Mouse (Mus musculus) testis, adult 2 months (tissue): ENCODE data around the gene Msh6. TPM values are rescaled to one million over a fixed set of nuclear protein-coding genes. Genes with fewer than 3 reads are reported as not detected.
A peak's percentile ranks its signal among the peaks of the same experiment; 100 is the strongest.
"Not testable (repeated sequence)": the region's sequence is repeated elsewhere in the genome, so short reads cannot be mapped to it uniquely, and the experiment has no call there.

Experiments
- H3K27ac ChIP-seq: fragments of 200-500 bp; 2 replicates; pipeline ENCODE4 v1.5.1; 2012; ENCODE audit warnings: low read depth, low read length; ENCODE audit not compliant: control insufficient read depth, insufficient read depth
- H3K27me3 ChIP-seq: fragments of 200-500 bp; 2 replicates; pipeline ENCODE4 v1.6.1; 2012; ENCODE audit warnings: mild to moderate bottlenecking, low read length, moderate library complexity; ENCODE audit not compliant: control insufficient read depth, insufficient read depth
- H3K36me3 ChIP-seq: fragments of 200-500 bp; 2 replicates; pipeline ENCODE4 v1.6.1; 2012; ENCODE audit warnings: mild to moderate bottlenecking, low read length; ENCODE audit not compliant: control insufficient read depth, insufficient read depth
- H3K4me1 ChIP-seq: fragments of 200-500 bp; 2 replicates; pipeline ENCODE4 v1.6.1; 2012; ENCODE audit warnings: low read length; ENCODE audit not compliant: control insufficient read depth, insufficient read depth
- H3K4me3 ChIP-seq: fragments of 200-500 bp; 2 replicates; pipeline ENCODE4 v1.5.1; 2012; ENCODE audit warnings: low read depth, mild to moderate bottlenecking, low read length, moderate library complexity, mixed read lengths; ENCODE audit not compliant: control insufficient read depth
- CTCF ChIP-seq: fragments of 200-500 bp; IDR thresholded peaks from 2 replicates; pipeline ENCODE4 v1.5.1; 2012; ENCODE audit warnings: low read depth, mild to moderate bottlenecking, inconsistent platforms, low read length, moderate library complexity; ENCODE audit not compliant: control insufficient read depth, insufficient read depth, insufficient replicate concordance
- POLR2A ChIP-seq: fragments of 200-500 bp; IDR thresholded peaks from 2 replicates; pipeline ENCODE4 v1.6.1; 2012; ENCODE audit warnings: low read depth, mild to moderate bottlenecking, inconsistent platforms, low read length, moderate library complexity; ENCODE audit not compliant: control insufficient read depth
- polyA plus RNA-seq: library from polyadenylated mRNA; depleted of rRNA; stranded (reverse); fragments of >200 nt; gene quantifications from 2 replicates; pipeline ENCODE4 v1.2.3, GENCODE M21; 2012; rRNA removed

The Msh6 gene
- polyA plus RNA-seq: 3.9 and 4.9 TPM in 2 replicates

GRCm38 (mm10) chr17:87974629-87975228 is at the start of gene Msh6:
Msh6 (plus strand) TSS chr17:87975062.
- no peaks in the 10 kb centered on the region for H3K36me3 ChIP-seq
- TF ChIP-seq CTCF (no peak), POLR2A (peak; percentile 87)
- no peaks in the 10 kb centered on the region for H3K27me3 ChIP-seq
- H3K4me1 ChIP-seq: peaks cover 7% of the 10 kb centered on the region
- H3K27ac ChIP-seq: peak within 1 kb of the TSS; percentile 85
- H3K4me3 ChIP-seq: peak within 1 kb of the TSS; percentile 90

GRCm38 (mm10) chr17:87934326-87934725 is 40.5 kb upstream of the Msh6 start:
- no peak overlapping the region for H3K27ac ChIP-seq

GRCm38 (mm10) chr17:87934736-87935135 is 40.1 kb upstream of the Msh6 start:
- Histone ChIP-seq H3K27ac (no peak overlapping the region), H3K36me3 (no peaks in the 10 kb centered on the region), H3K4me3 (no peak overlapping the region), H3K27me3 (no peaks in the 10 kb centered on the region), H3K4me1 (no peaks in the 10 kb centered on the region; the same call in 1 of the 2 replicates)
- no peak for TF ChIP-seq POLR2A
- no peak for TF ChIP-seq CTCF

More at GRCm38 (mm10) chr17:87934326-87934725, 40.5 kb upstream of the Msh6 start:
- TF ChIP-seq POLR2A (no peak), CTCF (no peak)
- H3K36me3 ChIP-seq: no peaks in the 10 kb centered on the region
- no peaks in the 10 kb centered on the region; the same call in 1 of the 2 replicates for H3K4me1 ChIP-seq
- H3K4me3 ChIP-seq: no peak overlapping the region
- no peaks in the 10 kb centered on the region for H3K27me3 ChIP-seq

- Histone ChIP-seq H3K36me3 (no peaks in the 10 kb centered on the region), H3K4me3 (no peak overlapping the region), H3K27ac (no peak overlapping the region), H3K27me3 (no peaks in the 10 kb centered on the region), H3K4me1 (no peaks in the 10 kb centered on the region; the same call in 1 of the 2 replicates)
- TF ChIP-seq CTCF (no peak), POLR2A (no peak)
Observed at GRCm38 (mm10) chr17:87936156-87936555, 38.7 kb upstream of the Msh6 start.

GRCm38 (mm10) chr17:87948965-87949584 is 25.8 kb upstream of the Msh6 start:
- no peak overlapping the region for H3K27ac ChIP-seq
- H3K4me3 ChIP-seq: no peak overlapping the region
- H3K27me3 ChIP-seq: no peaks in the 10 kb centered on the region
- no peaks in the 10 kb centered on the region; the same call in 1 of the 2 replicates for H3K4me1 ChIP-seq
- H3K36me3 ChIP-seq: no peaks in the 10 kb centered on the region
- peak; percentile 99 for TF ChIP-seq CTCF
- no peak for TF ChIP-seq POLR2A

- H3K4me3 ChIP-seq, H3K27ac ChIP-seq, H3K27me3 ChIP-seq, H3K4me1 ChIP-seq, H3K36me3 ChIP-seq: not testable (repeated sequence)
Observed at GRCm38 (mm10) chr17:87954618-87955124, 20.2 kb upstream of the Msh6 start.

- Histone ChIP-seq H3K27ac (no peak overlapping the region), H3K4me3 (no peak overlapping the region), H3K27me3 (no peaks in the 10 kb centered on the region), H3K4me1 (no peaks in the 10 kb centered on the region; the same call in 1 of the 2 replicates), H3K36me3 (no peaks in the 10 kb centered on the region)
- TF ChIP-seq CTCF (no peak), POLR2A (no peak)
Observed at GRCm38 (mm10) chr17:87957096-87957840, 17.6 kb upstream of the Msh6 start.
